Mouse (Mus musculus): Measurements from ENCODE around the gene Tpd52l2. TPM values are rescaled to one million over a fixed set of nuclear protein-coding genes. Genes with fewer than 3 reads are reported as not detected.
"Not testable (repeated sequence)": the region's sequence is repeated elsewhere in the genome, so short reads cannot be mapped to it uniquely, and the experiment has no call there.

The Tpd52l2 gene
- polyA plus RNA-seq, 1 experiment from 2014 or later: 175 TPM

- H3K4me3 ChIP-seq (ENCODE audit: low read depth, low read length): no peak within 1 kb of the TSS
- H3K4me1 ChIP-seq (ENCODE audit: control insufficient read depth, insufficient read depth, low read length): peaks cover 8% of the 10 kb centered on the region; the same call in 1 of the 2 replicates
- no peaks in the 10 kb centered on the region for H3K36me3 ChIP-seq (ENCODE audit: control insufficient read depth, insufficient read depth, low read length)
- no peak within 1 kb of the TSS for H3K4me2 ChIP-seq (replicated peaks; ENCODE audit: low read depth, low read length)
- WGBS: 82% methylated on average over 31 of the region's 31 CpGs
- no peak within 1 kb of the TSS for H3K27ac ChIP-seq (ENCODE audit: low read length)
- H3K9ac ChIP-seq (replicated peaks; ENCODE audit: low read depth, low read length): no peak within 1 kb of the TSS
- ATAC-seq (ENCODE audit: insufficient number of reproducible peaks, insufficient read depth, low FRiP score, low read depth): no peak
- no peaks in the 10 kb centered on the region for H3K9me3 ChIP-seq (ENCODE audit: control insufficient read depth, low read depth, low read length)
- no peaks in the 10 kb centered on the region for H3K27me3 ChIP-seq (ENCODE audit: control insufficient read depth, insufficient read depth, low read length)
Measured at GRCm38 (mm10) chr2:181493156-181493927, 3.6 kb upstream of the Tpd52l2 start, which contains the start of gene Abhd16b. Abhd16b (plus strand) TSS chr2:181493206.

- Histone ChIP-seq H3K4me2 (replicated peaks; ENCODE audit: low read depth, low read length) (no peak overlapping the region), H3K9me3 (ENCODE audit: control insufficient read depth, low read depth, low read length) (no peaks in the 10 kb centered on the region), H3K36me3 (ENCODE audit: control insufficient read depth, insufficient read depth, low read length) (no peaks in the 10 kb centered on the region), H3K4me3 (ENCODE audit: low read depth, low read length) (no peak overlapping the region), H3K27ac (ENCODE audit: low read length) (no peak overlapping the region), H3K27me3 (ENCODE audit: control insufficient read depth, insufficient read depth, low read length) (no peaks in the 10 kb centered on the region), H3K4me1 (ENCODE audit: control insufficient read depth, insufficient read depth, low read length) (peaks cover 9% of the 10 kb centered on the region; the same call in 1 of the 2 replicates), H3K9ac (replicated peaks; ENCODE audit: low read depth, low read length) (no peak overlapping the region)
- no peak for ATAC-seq (ENCODE audit: insufficient number of reproducible peaks, insufficient read depth, low FRiP score, low read depth)
- WGBS: 78% methylated on average over 26 of the region's 26 CpGs
Measured at GRCm38 (mm10) chr2:181494266-181494945, 2.5 kb upstream of the Tpd52l2 start.

GRCm38 (mm10) chr2:181495845-181496244, 1.1 kb upstream of the Tpd52l2 start:
- WGBS: 61% methylated on average over 8 of the region's 8 CpGs
- H3K9ac ChIP-seq (replicated peaks; ENCODE audit: low read depth, low read length); ATAC-seq (ENCODE audit: insufficient number of reproducible peaks, insufficient read depth, low FRiP score, low read depth); H3K4me1 ChIP-seq (ENCODE audit: control insufficient read depth, insufficient read depth, low read length); H3K9me3 ChIP-seq (ENCODE audit: control insufficient read depth, low read depth, low read length); H3K27ac ChIP-seq (ENCODE audit: low read length); H3K4me2 ChIP-seq (replicated peaks; ENCODE audit: low read depth, low read length); H3K4me3 ChIP-seq (ENCODE audit: low read depth, low read length); H3K36me3 ChIP-seq (ENCODE audit: control insufficient read depth, insufficient read depth, low read length); H3K27me3 ChIP-seq (ENCODE audit: control insufficient read depth, insufficient read depth, low read length): not testable (repeated sequence)

- Histone ChIP-seq H3K4me3 (ENCODE audit: low read depth, low read length) (peak overlapping the region; percentile 96), H3K27ac (ENCODE audit: low read length) (peak overlapping the region; percentile 94; the same call in 1 of the 2 replicates), H3K9ac (replicated peaks; ENCODE audit: low read depth, low read length) (0 out of 2 replicates have a peak overlapping the region, but pooled peaks have one; percentile 89), H3K4me1 (ENCODE audit: control insufficient read depth, insufficient read depth, low read length) (peaks cover 9% of the 10 kb centered on the region; the same call in 1 of the 2 replicates), H3K4me2 (replicated peaks; ENCODE audit: low read depth, low read length) (peak overlapping the region; percentile 57), H3K36me3 (ENCODE audit: control insufficient read depth, insufficient read depth, low read length) (peaks cover 9% of the 10 kb centered on the region; the same call in 1 of the 2 replicates), H3K9me3 (ENCODE audit: control insufficient read depth, low read depth, low read length) (no peaks in the 10 kb centered on the region), H3K27me3 (ENCODE audit: control insufficient read depth, insufficient read depth, low read length) (no peaks in the 10 kb centered on the region)
- peak; percentile 51; the same call in 1 of the 2 replicates for ATAC-seq (ENCODE audit: insufficient number of reproducible peaks, insufficient read depth, low FRiP score, low read depth)
- 15% methylated on average over 8 of the region's 8 CpGs for WGBS
Measured at GRCm38 (mm10) chr2:181496281-181496680, 661 bp upstream of the Tpd52l2 start.

GRCm38 (mm10) chr2:181497548-181497875, 570 bp downstream of the Tpd52l2 start:
- no peaks in the 10 kb centered on the region for H3K9me3 ChIP-seq (ENCODE audit: control insufficient read depth, low read depth, low read length)
- peak overlapping the region; percentile 83 for H3K4me2 ChIP-seq (replicated peaks; ENCODE audit: low read depth, low read length)
- peaks cover 9% of the 10 kb centered on the region; the same call in 1 of the 2 replicates for H3K4me1 ChIP-seq (ENCODE audit: control insufficient read depth, insufficient read depth, low read length)
- H3K27ac ChIP-seq (ENCODE audit: low read length): peak overlapping the region; percentile 94
- peak; percentile 75; the same call in 1 of the 2 replicates for ATAC-seq (ENCODE audit: insufficient number of reproducible peaks, insufficient read depth, low FRiP score, low read depth)
- peak overlapping the region; percentile 96 for H3K4me3 ChIP-seq (ENCODE audit: low read depth, low read length)
- H3K36me3 ChIP-seq (ENCODE audit: control insufficient read depth, insufficient read depth, low read length): peaks cover 21% of the 10 kb centered on the region
- 1% methylated on average over 12 of the region's 12 CpGs for WGBS
- H3K9ac ChIP-seq (replicated peaks; ENCODE audit: low read depth, low read length): peak overlapping the region; percentile 89
- no peaks in the 10 kb centered on the region for H3K27me3 ChIP-seq (ENCODE audit: control insufficient read depth, insufficient read depth, low read length)

GRCm38 (mm10) chr2:181498644-181499043, 1.7 kb downstream of the Tpd52l2 start:
- no peak for ATAC-seq (ENCODE audit: insufficient number of reproducible peaks, insufficient read depth, low FRiP score, low read depth)
- H3K4me2 ChIP-seq (replicated peaks; ENCODE audit: low read depth, low read length): no peak overlapping the region
- no peak overlapping the region for H3K4me3 ChIP-seq (ENCODE audit: low read depth, low read length)

GRCm38 (mm10) chr2:181509191-181509590, 12.2 kb downstream of the Tpd52l2 start:
- Histone ChIP-seq H3K4me2 (replicated peaks; ENCODE audit: low read depth, low read length) (no peak overlapping the region), H3K4me3 (ENCODE audit: low read depth, low read length) (no peak overlapping the region), H3K27me3 (ENCODE audit: control insufficient read depth, insufficient read depth, low read length) (no peaks in the 10 kb centered on the region), H3K4me1 (ENCODE audit: control insufficient read depth, insufficient read depth, low read length) (no peaks in the 10 kb centered on the region), H3K9ac (replicated peaks; ENCODE audit: low read depth, low read length) (no peak overlapping the region), H3K36me3 (ENCODE audit: control insufficient read depth, insufficient read depth, low read length) (peaks cover 68% of the 10 kb centered on the region), H3K9me3 (ENCODE audit: control insufficient read depth, low read depth, low read length) (no peaks in the 10 kb centered on the region), H3K27ac (ENCODE audit: low read length) (no peak overlapping the region)
- no peak for ATAC-seq (ENCODE audit: insufficient number of reproducible peaks, insufficient read depth, low FRiP score, low read depth)
- 95% methylated on average over 2 of the region's 2 CpGs for WGBS

More at GRCm38 (mm10) chr2:181498644-181499043, 1.7 kb downstream of the Tpd52l2 start:
- Histone ChIP-seq H3K27me3 (ENCODE audit: control insufficient read depth, insufficient read depth, low read length) (no peaks in the 10 kb centered on the region), H3K36me3 (ENCODE audit: control insufficient read depth, insufficient read depth, low read length) (peaks cover 27% of the 10 kb centered on the region), H3K27ac (ENCODE audit: low read length) (no peak overlapping the region), H3K4me1 (ENCODE audit: control insufficient read depth, insufficient read depth, low read length) (peaks cover 9% of the 10 kb centered on the region; the same call in 1 of the 2 replicates), H3K9ac (replicated peaks; ENCODE audit: low read depth, low read length) (no peak overlapping the region), H3K9me3 (ENCODE audit: control insufficient read depth, low read depth, low read length) (no peaks in the 10 kb centered on the region)
- WGBS: 73% methylated on average over 4 of the region's 4 CpGs

GRCm38 (mm10) chr2:181511231-181511630, 14.3 kb downstream of the Tpd52l2 start:
- H3K9me3 ChIP-seq (ENCODE audit: control insufficient read depth, low read depth, low read length): no peaks in the 10 kb centered on the region
- no peak overlapping the region for H3K9ac ChIP-seq (replicated peaks; ENCODE audit: low read depth, low read length)
- whole genome bisulfite sequencing: 94% methylated on average over 8 of the region's 8 CpGs
- ATAC-seq (ENCODE audit: insufficient number of reproducible peaks, insufficient read depth, low FRiP score, low read depth): no peak
- H3K27ac ChIP-seq (ENCODE audit: low read length): no peak overlapping the region
- peaks cover 77% of the 10 kb centered on the region for H3K36me3 ChIP-seq (ENCODE audit: control insufficient read depth, insufficient read depth, low read length)
- no peaks in the 10 kb centered on the region for H3K27me3 ChIP-seq (ENCODE audit: control insufficient read depth, insufficient read depth, low read length)
- H3K4me2 ChIP-seq (replicated peaks; ENCODE audit: low read depth, low read length): no peak overlapping the region
- H3K4me3 ChIP-seq (ENCODE audit: low read depth, low read length): no peak overlapping the region
- no peaks in the 10 kb centered on the region for H3K4me1 ChIP-seq (ENCODE audit: control insufficient read depth, insufficient read depth, low read length)

All from stomach, embryonic 14.5 days (tissue).